Mouse (Mus musculus): ENCODE data around the gene Olfr796.

Olfr796 gene

DNA sequence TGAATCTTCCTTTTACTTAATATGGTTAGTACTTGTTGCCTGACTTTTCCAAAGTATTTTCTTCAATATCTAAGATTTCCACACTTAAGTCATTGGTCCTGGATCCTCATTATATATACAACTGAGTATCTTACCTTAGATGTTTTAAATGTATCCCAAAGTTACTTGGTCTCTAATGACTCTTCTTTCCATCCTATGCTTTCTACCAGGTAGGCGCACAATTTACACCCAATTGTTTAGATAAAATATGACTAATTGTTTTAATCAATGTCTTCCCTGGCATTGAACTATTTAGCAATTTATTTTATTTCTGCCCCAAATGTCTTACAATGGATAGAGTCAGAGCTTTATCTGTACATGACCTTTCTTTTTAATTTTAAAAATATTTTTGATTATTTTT, at the start of gene Olfr796:
TSS of gene Olfr796 (minus strand) at position 101 of the 400 bp plus-strand sequence.
- DNase-seq, result no peak

DNA sequence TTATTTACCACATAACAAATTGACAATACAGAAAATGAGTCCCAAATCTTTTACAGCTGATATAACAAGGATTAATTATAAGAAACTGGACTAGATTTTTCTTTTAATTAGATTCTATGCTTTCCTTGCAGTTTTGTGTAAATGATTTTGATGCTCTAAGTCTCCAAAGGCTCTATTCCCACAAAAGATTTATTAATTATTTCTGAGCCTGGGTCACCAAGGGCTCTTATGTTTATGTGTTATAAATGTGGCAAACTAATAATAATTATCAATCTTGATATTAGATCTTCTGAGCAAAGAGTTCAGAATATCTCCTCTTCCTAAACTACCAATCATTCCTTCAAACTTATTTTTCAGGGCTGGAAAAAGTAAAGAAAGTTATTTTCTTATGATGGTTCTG, 45.0 kb upstream of the Olfr796 start, which contains the start of gene Olfr800:
TSS of gene Olfr800 (plus strand) at position 301 of the 400 bp plus-strand sequence.
- DNase-seq, result no peak

DNA sequence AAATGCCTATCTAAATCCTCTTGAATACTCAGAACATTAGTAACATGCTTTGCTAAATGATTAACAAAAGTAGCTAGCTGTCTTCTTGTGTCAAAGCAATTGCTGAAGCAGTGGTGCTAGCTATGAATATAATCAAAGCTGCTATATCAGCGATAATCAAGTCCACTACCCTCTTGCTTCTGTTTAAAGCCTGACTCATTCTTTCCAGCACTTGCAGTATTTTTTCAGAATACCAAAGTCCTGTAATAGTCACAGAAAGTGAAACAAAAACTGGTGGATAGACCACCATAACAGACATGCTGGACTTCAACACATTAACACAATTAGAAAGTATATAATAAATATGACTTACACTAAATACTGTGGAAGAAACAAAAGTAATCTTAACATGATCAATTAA, 39.4 kb upstream of the Olfr796 start:
- DNase-seq, result no peak

DNA sequence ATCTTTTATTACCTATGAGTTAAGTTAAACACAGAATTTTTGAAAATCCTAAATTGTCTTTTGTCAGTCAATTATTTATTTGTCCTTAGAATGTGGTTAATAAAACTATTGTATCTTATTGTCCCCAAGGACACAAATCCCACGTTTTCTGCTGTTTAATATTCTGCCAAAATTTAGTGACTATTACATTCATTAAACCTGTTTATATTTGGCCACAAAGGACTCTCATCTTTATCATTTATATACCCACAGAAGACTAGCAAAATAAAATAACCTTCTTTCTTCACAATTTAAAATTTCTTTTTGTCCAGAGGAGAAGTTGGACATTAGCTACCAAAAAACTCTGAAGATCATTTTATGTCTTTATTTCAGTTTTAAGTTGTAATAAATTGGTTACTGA, 24.8 kb upstream of the Olfr796 start, which contains the start of gene Olfr799:
TSS of gene Olfr799 (plus strand) at position 301 of the 400 bp plus-strand sequence.
- no peak for DNase-seq

DNA sequence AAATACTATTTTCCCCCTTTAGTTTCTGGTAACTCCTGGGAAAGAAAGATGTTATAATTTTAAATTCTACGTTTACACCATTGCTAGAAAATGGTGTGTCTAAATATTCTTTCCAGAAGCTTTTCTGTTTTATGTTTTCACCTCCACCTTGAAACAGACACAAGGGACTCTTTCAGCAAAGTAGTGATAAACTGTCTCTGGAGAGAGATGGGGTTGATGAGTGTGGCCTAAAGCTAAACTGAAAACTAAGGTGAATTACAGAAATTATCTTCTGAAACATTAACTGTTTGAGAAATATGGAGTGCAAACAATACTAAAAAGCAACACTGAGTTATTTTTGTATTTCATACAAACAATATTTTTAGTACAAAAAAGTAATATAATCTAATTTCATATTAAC, 15.5 kb upstream of the Olfr796 start, which contains the start of gene Olfr798:
TSS of gene Olfr798 (minus strand) at position 101 of the 400 bp plus-strand sequence.
- DNase-seq, result no peak

DNA sequence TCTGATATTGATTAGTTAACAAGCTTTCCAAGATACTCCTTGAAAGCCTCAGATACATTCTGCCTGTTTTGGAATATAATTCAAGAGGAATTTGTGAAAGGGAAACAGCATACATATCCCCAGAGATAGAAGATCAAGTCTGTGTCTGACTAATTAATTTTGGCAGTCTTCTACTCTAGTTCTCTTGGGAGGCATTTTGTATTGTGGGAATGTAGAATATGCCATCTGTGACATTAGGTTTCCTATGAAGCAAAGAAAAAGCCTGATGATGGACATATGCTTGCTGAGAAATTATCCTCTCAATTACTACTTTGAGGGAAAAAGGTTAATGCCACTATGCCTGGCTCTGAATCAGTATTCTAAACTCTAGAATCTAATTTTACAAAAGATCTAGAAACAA, 10.9 kb upstream of the Olfr796 start:
- DNase-seq, result no peak

DNA sequence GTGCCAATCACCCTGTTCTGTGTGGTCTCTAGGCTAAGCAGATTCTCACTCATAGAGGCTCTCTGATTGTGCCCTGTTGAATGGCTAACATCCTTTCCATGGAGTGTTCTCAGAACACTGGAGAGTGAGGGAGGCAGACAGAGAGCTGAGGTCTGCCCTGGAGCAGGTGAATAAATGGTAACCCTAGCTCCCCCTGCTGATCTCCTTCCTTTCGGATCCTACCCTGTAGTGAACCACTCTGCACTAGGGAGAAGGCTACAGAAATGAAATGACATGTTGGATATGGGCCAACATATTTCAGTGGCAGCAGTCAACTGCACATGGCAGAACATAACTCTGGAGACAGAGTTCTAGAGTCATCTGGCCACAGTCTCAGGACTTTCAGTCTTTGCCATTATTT, 9.4 kb upstream of the Olfr796 start:
- no peak for DNase-seq

DNA sequence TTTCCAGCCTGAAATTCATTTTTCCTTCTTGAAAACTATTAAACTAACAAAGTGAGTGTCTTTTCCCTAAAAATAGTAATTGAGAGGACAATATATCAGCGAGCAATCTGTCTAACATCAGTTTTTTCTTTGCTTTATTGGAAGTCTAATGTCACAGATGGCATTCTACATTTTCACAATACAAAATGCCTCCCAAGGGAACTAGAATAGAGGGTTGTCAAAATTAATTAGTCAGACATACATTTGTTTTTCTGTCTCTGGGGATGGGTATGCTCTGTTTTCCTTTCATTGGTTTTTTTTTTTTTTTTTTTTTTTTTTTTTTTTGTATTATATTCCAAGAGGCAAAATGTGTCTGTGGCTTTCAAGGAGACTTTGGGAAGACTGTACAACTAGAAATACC, 35.3 kb downstream of the Olfr796 start:
- DNase-seq, result no peak

DNA sequence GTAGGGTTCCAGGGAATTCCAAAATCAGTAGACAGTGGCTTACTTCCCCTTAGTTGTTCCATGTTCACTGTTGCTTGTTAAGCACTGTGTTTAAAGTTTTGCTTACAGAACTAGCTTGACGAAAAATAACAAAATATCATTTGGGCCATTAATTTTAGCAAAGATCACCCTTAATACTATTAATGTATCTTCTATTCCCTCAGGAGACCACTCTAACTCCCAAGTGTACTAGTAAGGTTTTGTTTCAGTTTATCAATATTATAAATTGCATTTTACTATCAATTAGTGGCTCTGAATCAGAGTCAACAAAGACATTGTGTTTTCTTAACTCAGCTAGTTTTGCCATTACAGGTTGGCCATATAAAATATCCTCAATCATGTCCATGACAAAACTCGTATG, 45.0 kb downstream of the Olfr796 start, which contains the start of gene Olfr794:
TSS of gene Olfr794 (plus strand) at position 301 of the 400 bp plus-strand sequence.
- DNase-seq, result no peak

Data from cerebellum, adult 11-12 months (tissue).